Mouse (Mus musculus): ENCODE results near the gene Rps7. TPM values are rescaled to one million over a fixed set of nuclear protein-coding genes. Genes with fewer than 3 reads are reported as not detected.

Rps7 gene
- total and polyA plus RNA-seq, 3 experiments: 300 to 2,439 (median 476) TPM

GRCm38 (mm10) chr12:28667287-28667686 is 31.5 kb upstream of the Rps7 start:
- Histone ChIP-seq H3K79me2 (ENCODE audit: control insufficient read depth, insufficient read depth, low read length, poor library complexity) (no peaks in the 10 kb centered on the region), H3K27me3 (ENCODE audit: control insufficient read depth in 1 of 2, insufficient read depth in 2 of 2, low read length in 2 of 2) (no peaks in the 10 kb centered on the region), H3K36me3 (ENCODE audit: control insufficient read depth in 1 of 2, insufficient read depth in 2 of 2, low read length in 2 of 2) (no peaks in the 10 kb centered on the region), H3K9ac (ENCODE audit: control insufficient read depth, low read depth, low read length, poor library complexity, severe bottlenecking) (no peak overlapping the region), H3K4me1 (ENCODE audit: control insufficient read depth in 1 of 2, insufficient read depth in 2 of 2, low read length in 2 of 2) (no peaks in the 10 kb centered on the region), H3K9me3 (replicated peaks; ENCODE audit: insufficient read depth, low read length) (no peaks in the 10 kb centered on the region), H3K4me3 (ENCODE audit: control insufficient read depth in 1 of 2, insufficient read depth in 1 of 2, low read depth in 2 of 2, low read length in 2 of 2) (no peak overlapping the region), H3K27ac (ENCODE audit: control insufficient read depth, low read depth, low read length) (no peak overlapping the region)
- TF ChIP-seq BHLHE40 (IDR thresholded peaks at IDR 0.05; ENCODE audit: borderline replicate concordance, low read depth, low read length) (no peak), MAFK (IDR thresholded peaks at IDR 0.05; ENCODE audit: borderline replicate concordance, low read depth, low read length) (no peak), EP300 (IDR thresholded peaks at IDR 0.05; ENCODE audit: low read depth in 1 of 2, low read length in 2 of 2) (no peak), NRF1 (IDR thresholded peaks at IDR 0.05; ENCODE audit: insufficient read depth, low read depth, low read length, poor library complexity, severe bottlenecking) (no peak)
- no peak for DNase-seq (ENCODE audit: low read depth, low spot score)

DNA sequence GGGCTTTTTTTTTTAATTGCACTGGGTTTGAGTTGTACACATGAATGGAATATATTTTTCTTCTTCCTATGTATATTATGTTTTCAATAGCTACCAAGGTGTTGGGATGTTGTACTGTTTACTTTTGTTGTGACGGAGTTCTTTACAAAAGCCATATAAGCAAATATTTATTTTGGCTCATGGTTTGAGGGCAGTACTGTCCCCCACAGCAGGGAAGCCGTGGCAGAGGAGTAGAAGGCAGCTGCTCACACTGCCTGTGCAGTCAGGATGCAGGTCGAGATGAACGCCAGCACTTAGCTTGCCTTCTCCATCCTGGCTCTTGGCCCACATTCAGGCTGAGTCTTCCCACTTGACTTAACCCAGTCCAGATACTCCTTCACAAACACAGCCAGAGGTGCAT is 31.0 kb upstream of the Rps7 start:
- no peak for TF ChIP-seq GATA1 (IDR thresholded peaks at IDR 0.05; ENCODE audit: low read depth, low read length)
- no peak for TF ChIP-seq TAL1 (IDR thresholded peaks at IDR 0.05; ENCODE audit: low read length)
- no peak for TF ChIP-seq SIN3A (IDR thresholded peaks at IDR 0.05; ENCODE audit: low read length)
- TF ChIP-seq MYC (IDR thresholded peaks at IDR 0.05; ENCODE audit: low read depth, low read length): no peak
- no peak for TF ChIP-seq E2F4 (IDR thresholded peaks at IDR 0.05; ENCODE audit: borderline replicate concordance, low read depth, low read length)
- TF ChIP-seq ELF1 (IDR thresholded peaks at IDR 0.05; ENCODE audit: low read depth, low read length): no peak
- no peak for TF ChIP-seq ZKSCAN1 (IDR thresholded peaks at IDR 0.05; ENCODE audit: low read depth, low read length)
- TF ChIP-seq CHD1 (IDR thresholded peaks at IDR 0.05; ENCODE audit: low read depth, low read length): no peak
- no peak for TF ChIP-seq MAZ (IDR thresholded peaks at IDR 0.05; ENCODE audit: low read depth, low read length)
- no peak for TF ChIP-seq MAX (IDR thresholded peaks at IDR 0.05; ENCODE audit: low read length)
- no peak for TF ChIP-seq MXI1 (IDR thresholded peaks at IDR 0.05; ENCODE audit: low read depth, low read length)
- no peak for TF ChIP-seq EP300 (IDR thresholded peaks at IDR 0.05; ENCODE audit: low read depth in 1 of 2, low read length in 2 of 2)
- TF ChIP-seq ZNF384 (IDR thresholded peaks at IDR 0.05; ENCODE audit: low read depth, low read length): no peak
- TF ChIP-seq POLR2AphosphoS5 (IDR thresholded peaks at IDR 0.05; ENCODE audit: borderline replicate concordance, low read depth, low read length): no peak
- TF ChIP-seq KAT2A (conservative IDR thresholded peaks at IDR 0.05; ENCODE audit: low read depth, low read length): no peak
- TF ChIP-seq HCFC1 (IDR thresholded peaks at IDR 0.05; ENCODE audit: low read depth, low read length): no peak
- no peak for TF ChIP-seq ZMIZ1 (IDR thresholded peaks at IDR 0.05; ENCODE audit: low read depth, low read length)
- no peaks in the 10 kb centered on the region for H3K9me3 ChIP-seq (replicated peaks; ENCODE audit: insufficient read depth, low read length)
- H3K79me2 ChIP-seq (ENCODE audit: control insufficient read depth, insufficient read depth, low read length, poor library complexity): no peaks in the 10 kb centered on the region
- no peak overlapping the region for H3K4me3 ChIP-seq (ENCODE audit: control insufficient read depth in 1 of 2, insufficient read depth in 1 of 2, low read depth in 2 of 2, low read length in 2 of 2)
- no peaks in the 10 kb centered on the region for H3K27me3 ChIP-seq (ENCODE audit: control insufficient read depth in 1 of 2, insufficient read depth in 2 of 2, low read length in 2 of 2)
- H3K4me1 ChIP-seq (ENCODE audit: control insufficient read depth in 1 of 2, insufficient read depth in 2 of 2, low read length in 2 of 2): no peaks in the 10 kb centered on the region
- no peak for DNase-seq (ENCODE audit: low read depth, low spot score)
- no peaks in the 10 kb centered on the region for H3K36me3 ChIP-seq (ENCODE audit: control insufficient read depth in 1 of 2, insufficient read depth in 2 of 2, low read length in 2 of 2)
- no peak overlapping the region for H3K9ac ChIP-seq (ENCODE audit: control insufficient read depth, low read depth, low read length, poor library complexity, severe bottlenecking)
- no peak overlapping the region for H3K27ac ChIP-seq (ENCODE audit: control insufficient read depth, low read depth, low read length)
